Mouse (Mus musculus) gastrocnemius, adult 8-10 months (tissue): Measurements from ENCODE around the gene Gm29427. TPM values are rescaled to one million over a fixed set of nuclear protein-coding genes. Genes with fewer than 3 reads are reported as not detected.

ENCODE experiments used
- DNase-seq, 2 experiments: peaks; one replicate each; pipeline ENCODE4 v3.0.0; 2022; ENCODE audit warnings: low spot score in 2 of 2
- total RNA-seq, 4 experiments: library from RNA; stranded (reverse); gene quantifications; 2 replicates each; pipeline ENCODE4 v1.2.4; 2022

Gm29427 gene
- total RNA-seq = not detected

- DNase-seq = peak; percentile 90 to 93
Measured at GRCm38 (mm10) chr1:130715561-130716217, at the start of gene Gm29427. Gene Gm29427, minus strand, starts transcription at chr1:130715799.

DNA sequence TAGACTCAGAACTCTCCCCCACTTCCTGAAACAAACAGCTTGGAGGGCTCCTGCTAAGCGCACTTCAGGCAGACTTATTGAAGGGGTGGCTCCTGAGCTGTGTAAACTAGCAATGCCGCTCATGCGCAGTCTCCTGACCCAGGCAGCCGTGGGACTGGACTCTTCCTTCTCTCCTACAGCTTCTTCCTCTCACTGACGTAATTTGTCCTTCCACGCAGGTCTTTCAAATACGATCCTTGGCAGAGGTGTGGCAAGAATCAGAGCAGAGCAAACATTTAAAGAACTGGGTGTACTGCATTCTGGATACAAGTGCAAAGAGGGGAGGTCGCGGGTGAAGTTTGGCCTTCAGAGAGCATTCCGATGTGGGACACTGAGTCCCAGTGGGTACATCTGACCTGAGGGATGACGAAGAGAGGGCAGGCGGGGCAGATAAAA is 48.4 kb upstream of the Gm29427 start:
- no peak for DNase-seq

DNA sequence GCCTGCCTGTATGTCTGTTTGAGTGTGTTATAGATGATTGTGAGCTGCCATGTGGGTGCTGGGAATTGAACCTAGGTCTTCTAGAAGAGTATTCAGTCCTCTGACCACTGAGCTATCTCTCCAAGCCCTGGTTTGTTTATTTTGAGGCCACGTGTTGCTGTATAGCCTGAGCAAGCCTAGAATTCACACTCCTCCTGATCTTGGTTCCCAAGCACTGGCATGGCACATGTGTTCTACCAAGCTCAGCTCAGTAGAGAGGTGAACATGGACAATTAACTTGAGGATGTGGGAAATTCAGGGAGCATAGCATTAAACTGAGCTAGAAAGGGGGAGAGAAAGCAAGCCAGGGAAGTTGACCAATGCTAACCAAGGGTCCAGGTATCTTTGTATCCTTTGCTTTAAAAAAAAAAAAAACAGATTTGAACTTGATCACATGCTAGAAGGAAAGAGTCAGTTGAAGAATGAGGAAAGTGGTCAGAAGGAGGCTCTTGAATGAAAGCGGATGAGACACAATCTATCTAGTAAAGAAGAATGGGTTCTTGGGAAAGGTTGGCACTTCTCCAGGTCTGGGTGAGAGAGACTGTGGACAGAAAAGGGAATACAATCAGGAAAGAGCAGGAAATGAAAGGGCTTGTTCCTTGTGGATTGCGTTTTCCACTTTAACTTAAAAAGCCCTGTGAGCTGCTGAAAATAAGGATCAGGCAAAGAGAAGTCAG is 46.6 kb upstream of the Gm29427 start:
- no peak for DNase-seq

DNA sequence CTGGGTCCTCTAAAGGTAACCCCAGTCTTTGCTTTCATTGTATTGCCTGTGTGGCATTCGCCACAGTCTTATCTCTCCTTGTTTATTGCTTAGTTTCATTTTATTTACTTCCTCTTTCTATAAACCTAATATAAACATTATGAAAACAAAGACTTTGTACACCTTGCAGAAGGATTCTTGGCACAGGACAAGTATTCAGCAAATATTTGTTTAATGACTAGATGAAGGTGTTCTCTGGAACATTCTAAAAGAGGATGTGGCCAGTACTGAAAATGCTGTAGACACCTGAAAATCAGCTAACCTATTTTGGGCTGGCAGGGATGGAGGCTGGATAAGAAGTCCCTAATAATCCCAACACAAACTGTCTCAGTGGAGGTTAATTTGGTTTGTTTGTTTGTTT is 46.0 kb upstream of the Gm29427 start:
- DNase-seq = no peak

DNA sequence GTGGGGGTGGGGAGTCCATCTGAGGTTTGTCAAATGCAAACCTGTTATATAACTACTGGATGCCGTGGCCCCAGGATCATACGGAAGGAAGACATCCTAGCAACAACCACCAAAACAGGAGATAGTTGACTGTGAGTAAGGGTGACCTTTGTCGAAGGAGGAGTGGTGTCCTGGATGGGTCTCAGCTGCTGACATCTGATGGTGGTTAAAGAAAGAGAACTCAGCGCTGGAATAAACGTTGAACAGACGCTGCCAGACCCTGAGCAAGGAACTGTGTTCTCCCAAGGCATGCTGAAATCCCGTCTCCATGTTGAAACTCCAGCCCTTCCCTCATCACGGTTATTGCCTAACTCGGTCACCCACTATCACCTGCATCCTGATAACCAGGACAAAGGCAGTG is 44.1 kb upstream of the Gm29427 start:
- no peak for DNase-seq

- DNase-seq = no peak
Measured at GRCm38 (mm10) chr1:130746819-130747218, 31.2 kb upstream of the Gm29427 start.

DNA sequence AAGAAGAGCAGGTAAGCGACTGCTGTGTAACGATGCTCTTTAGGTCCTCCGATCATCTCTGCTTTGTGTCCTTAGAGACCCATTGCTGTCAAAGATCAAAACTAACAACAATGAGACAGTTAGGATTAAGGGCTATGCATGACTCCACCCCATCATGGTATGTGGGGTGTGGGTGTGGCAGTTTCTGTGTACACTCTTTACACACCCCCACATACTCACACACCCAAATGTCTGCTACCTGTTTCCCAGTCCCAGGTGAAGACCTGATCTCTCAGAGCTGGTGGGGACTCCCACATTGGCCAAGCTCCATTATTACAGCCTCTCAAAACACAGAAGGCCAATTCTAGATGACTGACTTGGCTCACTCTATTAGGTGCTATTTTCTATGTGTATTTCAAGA is 30.0 kb upstream of the Gm29427 start:
- DNase-seq = no peak

- no peak for DNase-seq
Measured at GRCm38 (mm10) chr1:130744961-130745360, 29.4 kb upstream of the Gm29427 start.

GRCm38 (mm10) chr1:130744217-130744616 is 28.6 kb upstream of the Gm29427 start:
- DNase-seq = no peak

DNA sequence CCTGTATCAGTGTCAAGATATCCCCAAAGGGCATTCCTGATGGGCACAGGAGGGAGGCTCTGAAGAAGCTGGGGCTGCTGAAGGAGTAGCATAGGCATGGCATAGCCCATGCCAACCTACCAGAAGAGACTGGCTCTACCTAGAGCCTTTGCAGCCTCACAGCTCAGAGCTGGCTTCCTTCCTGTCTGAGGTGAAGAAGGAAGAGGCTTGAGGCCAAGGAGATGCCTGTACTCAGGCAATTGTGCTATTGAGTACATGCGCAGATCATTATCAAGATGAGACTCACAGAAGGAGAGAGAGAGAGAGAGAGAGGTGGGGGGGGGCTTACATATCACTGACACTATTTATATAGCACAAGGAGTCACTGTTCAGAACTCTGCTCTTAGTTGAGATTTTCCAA is 28.2 kb upstream of the Gm29427 start:
- no peak for DNase-seq

DNA sequence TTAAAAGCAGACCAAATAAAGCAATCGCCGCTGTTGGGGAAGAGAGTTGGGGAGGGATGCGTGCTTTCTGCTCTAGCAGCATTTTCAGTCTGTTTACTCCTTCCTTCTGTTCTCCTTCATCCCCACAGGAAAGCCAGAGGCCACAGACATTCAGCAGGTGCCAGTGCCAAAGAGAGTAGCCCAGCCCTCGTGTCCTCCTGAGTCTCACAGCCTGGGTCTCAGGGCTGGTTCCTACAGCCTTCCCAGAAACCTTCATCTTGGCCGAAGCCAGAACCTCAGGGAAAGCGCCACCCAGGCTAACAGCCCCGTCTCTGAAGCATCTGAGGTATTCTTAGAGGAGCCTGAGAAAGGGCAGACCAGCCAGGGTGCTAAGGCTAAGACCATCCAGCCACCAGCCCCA is 26.6 kb upstream of the Gm29427 start:
- no peak for DNase-seq

DNA sequence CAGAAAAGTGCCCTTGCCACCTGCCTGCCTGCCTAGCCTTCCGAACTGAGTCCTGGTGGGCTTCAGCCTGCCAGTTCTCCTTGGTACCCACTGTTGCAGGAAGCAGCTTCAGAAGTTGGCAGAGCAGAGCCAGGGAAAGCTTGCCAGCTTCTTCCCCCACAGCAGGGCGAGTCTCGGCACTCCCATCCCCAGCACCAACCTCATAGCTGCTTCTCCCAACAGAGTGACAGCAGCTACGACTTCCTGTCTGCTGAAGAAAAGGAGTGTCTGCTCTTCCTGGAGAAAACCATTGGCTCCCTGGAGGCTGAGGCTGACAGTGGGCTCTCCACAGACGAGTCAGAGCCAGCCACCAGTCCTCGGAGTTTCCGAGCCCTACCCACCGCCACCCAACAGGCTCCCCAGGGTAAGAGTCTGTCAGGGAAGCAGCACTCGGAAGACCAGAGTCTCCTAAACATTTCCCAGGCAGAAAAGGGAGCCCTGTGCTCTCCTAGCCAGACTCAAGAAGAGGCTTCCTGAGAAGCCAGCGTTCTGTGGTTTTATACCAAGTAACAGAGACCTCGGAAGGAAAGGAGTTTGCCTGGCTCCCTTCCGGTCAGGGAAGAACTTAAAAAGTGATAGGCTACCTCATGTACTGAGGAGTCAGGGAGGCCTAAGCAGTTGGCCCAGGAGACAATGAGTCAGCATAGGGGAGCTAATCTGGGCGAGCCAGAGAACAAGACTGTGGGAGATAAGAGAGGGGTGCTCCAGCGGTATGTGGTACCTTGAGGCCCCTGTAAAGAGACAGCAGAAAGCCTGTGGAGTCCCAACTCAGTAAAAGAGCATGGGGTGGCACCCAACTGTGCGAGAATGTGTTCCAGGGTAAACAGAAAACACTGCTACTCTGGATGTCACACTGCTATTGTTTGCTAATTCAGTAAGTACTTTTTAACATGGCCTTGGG is 25.5 kb upstream of the Gm29427 start:
- no peak for DNase-seq

DNA sequence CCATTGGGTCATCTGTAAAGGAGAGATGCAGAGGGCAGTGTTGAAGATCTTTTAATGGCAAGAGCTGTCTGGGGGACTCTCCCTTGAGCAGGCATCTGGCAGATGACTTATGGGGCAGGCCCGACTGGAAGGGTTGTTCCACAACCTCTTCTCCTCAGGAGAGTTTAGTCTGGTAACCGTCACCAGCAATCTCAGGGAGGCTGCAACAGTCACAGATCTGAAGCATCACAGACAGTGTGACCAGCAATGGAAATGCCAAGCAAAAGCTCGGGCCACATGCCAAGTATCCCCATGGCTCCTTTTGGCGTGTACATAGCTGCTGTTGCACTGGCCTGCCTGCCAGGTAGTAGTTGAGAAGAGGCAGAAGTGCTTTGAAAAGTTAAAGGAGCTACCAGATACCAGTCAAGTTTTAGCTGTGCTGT is 24.6 kb upstream of the Gm29427 start:
- DNase-seq = no peak

DNA sequence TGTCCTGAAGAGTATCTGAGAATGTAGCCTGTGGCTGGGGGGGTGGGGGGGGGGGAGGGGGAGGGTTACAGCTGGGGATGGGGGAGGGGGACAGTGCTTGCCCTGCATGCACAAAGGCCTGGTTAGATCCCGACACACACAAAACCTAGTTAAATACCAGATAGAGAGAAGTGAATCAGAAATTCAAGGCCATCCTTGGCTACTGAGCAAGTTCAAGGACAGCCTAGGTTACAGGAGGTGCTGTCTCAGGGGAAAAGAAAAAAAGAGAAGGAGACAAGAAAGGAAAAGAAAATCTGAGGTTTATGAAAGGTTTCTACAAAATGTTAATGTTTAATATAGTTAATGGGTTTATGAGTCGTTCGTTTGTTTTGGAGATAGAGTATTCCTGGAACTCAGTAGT is 24.0 kb upstream of the Gm29427 start:
- DNase-seq = no peak

DNA sequence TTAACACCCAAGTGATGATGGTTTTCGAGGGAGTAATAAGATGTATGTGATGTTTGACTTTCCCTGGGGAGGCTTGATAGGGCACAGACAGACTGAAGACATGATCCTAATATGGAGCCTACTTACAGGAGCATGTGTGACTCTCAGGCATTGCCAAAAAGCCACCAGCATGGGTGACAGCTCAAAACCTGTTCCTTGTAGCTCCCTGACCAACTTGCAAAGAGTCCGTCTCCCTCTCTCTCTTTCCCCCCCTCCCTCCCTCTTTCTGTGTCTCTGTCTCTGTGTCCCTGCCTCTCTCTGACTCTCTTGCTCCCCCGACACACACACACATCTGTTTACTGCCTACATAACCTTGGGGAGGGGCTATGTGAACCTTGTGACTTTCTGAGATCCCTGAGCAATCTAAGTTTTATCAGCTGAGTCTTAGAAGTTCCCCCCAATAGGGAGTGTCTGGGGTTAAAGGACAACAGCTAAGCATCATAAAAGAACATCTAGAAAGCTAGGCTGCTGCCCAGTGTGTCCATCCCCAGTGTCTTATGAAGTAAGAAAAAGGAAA is 23.0 kb upstream of the Gm29427 start:
- DNase-seq = no peak

DNA sequence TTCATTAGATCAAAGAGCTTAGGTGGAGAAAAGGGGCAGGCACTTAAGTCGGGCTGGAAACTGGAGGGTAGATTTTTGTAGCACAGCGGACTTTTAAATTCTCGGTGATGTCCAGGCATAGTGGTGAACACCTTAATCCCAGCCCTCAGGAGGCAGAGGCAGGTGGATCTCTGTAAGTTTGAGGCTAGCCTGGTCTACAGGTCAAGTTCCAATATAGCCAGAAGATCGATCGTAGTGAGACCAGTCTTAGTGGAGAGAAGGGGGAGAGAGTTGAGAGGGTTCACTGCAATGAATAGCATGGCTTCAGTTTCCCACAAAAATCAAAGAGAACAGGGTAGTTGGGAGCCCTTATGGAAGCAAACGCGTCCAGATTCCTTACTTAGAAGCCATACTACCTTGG is 22.3 kb upstream of the Gm29427 start:
- DNase-seq = no peak

- no peak for DNase-seq
Measured at GRCm38 (mm10) chr1:130737411-130737881, 21.8 kb upstream of the Gm29427 start.

DNA sequence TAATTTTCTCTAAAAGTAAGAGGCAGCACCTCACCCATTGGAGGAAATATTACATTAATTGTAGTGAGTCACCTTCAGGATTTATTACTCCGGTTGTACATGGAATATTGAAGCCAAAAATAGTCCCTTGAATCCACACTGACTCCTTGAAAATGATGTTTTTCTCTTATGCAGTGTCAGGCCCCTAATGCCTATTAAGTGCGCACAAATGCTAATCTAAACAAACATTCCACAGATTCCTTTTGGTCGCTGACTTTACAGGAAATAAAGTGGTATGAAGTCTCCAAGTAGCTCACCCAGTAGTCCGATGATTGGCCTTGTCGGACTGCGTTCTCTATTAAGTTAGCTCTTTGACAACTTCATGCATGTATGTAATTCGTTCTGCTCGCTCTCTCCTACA is 19.3 kb upstream of the Gm29427 start:
- DNase-seq = no peak

GRCm38 (mm10) chr1:130734452-130734851 is 18.9 kb upstream of the Gm29427 start:
- DNase-seq = no peak

DNA sequence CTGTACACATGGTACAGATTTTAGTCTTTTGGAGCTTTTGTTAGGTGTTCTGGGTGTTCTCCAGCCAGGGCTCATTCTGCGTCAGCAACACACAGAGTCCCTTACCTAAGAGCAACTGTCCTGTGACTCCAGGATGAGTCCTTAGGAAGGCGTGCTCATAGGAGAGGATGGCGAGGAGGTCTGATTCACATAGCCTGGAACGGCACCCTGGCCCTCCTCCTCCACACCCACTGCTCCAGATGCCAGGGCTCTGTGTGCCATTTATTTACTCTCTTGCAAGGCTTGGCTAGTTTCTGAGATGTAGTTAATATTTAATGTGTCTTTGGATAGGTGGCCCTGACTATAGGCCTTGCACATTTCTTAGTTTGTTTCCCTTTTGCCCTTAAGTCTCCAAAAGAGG is 18.1 kb upstream of the Gm29427 start:
- DNase-seq = no peak
